Mouse (Mus musculus) left cerebral cortex, postnatal 10 days (tissue): ENCODE measurements around the gene Senp6. TPM values are rescaled to one million over a fixed set of nuclear protein-coding genes. Genes with fewer than 3 reads are reported as not detected.

Experiments
- DNase-seq, 2 experiments: peaks; one replicate each; pipeline ENCODE4 v3.0.0; 2021 to 2022; ENCODE audit warnings: low spot score in 2 of 2, mixed read lengths in 1 of 2; ENCODE audit errors: extremely low spot score in 1 of 2
- intact Hi-C: fragments of 180-260 bp; cut with DNase I; formaldehyde crosslinking; loops from one replicate; pipeline ENCODE4 v1.15.1; 2025
- total RNA-seq, 2 experiments: library from RNA; stranded (reverse); gene quantifications; 2 replicates each; pipeline ENCODE4 v1.2.3; 2021

Senp6 gene
- total RNA-seq, 2 experiments from 2014 or later: 93.0 to 100 TPM

DNA sequence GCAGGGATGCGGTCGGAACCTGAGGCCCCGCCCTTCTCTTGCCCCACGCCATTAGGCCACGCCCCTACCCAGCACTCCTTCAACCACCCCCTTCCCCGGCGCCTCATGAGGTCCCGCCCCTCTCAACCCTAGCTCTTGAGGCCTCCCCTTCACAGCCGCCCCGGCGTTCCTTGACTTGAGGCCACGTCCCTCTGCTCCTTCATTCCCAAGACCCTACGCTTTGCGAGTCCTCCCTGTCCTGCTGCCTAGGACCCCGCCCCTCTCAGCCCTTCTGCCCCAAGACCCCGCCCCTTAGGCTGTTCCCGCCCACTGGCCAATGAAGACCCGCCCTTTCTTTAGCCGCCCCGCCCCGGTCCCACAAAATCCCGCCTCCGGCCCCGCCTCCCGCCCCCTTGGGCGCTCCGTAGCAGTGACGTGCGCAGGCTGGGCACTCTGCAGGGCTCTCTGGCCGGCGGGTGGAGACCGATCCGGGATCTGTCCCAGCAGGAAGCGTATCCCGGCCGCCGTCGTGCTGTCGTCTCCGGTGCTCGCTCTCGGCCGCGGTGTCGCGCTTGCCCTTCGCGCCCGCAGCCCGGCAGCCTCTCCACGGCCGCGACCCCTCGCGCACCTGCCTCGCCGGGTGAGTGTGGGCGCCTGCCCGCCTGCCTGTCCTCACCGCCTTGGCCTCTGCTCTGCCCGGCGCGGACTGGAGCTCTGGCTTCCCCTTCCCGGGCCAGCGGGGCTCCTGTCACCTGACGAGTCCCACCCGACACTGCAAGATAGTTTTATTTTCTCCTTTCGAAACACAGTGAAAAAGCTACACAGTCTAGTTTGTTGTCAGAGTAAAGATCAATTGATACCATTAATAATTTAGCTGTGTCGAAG, 98.1 kb downstream of the Senp6 start, which contains the start of gene Myo6:
TSS of gene Myo6 (plus strand) at position 421 of the 864 bp plus-strand sequence.
- intact Hi-C loops: no loop called here
- DNase-seq: peak; percentile 91 to 94

DNA sequence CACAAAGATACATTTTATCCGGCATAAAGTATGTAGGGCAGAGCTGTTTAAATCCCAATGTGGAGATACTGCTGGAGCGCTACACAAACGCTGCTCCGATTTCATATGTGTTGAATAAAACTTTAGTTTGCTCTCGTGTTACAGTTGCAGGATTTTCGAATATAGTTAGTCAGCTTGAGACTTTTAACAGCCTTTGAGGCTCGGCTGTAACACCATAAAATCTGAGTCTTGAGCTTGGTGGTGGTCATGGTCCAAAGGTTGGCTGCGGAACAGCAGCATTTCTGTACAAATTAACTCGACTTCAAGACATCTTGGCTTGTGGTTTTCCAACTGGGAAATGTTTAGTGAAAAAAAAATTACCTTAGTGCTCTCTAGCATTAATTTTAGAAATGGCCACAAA, 99.0 kb downstream of the Senp6 start:
- no peak for DNase-seq

DNA sequence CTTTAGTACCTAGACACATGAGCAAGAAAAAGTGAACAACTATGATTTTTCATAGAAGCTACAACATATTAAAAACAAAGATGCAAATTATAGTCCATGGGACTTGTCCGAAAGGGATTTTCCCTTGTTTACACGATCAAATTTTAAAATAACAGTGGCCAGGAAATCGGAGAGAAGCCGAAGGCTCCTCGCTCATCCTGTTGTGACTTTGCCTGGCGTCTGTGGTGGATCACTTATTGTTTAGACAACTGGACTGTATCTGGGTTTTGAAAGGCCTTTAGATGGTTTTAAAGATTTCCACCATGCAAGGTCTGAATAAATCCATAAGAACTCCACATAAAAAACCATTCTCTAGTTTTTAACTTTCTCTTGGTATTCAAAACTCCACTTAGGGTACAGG, 99.7 kb downstream of the Senp6 start:
- DNase-seq: peak in 1 of 2 experiments; percentile 27

More for the DNA sequence above, 99.0 kb downstream of the Senp6 start:
- intact Hi-C loops: no loop called here

DNA sequence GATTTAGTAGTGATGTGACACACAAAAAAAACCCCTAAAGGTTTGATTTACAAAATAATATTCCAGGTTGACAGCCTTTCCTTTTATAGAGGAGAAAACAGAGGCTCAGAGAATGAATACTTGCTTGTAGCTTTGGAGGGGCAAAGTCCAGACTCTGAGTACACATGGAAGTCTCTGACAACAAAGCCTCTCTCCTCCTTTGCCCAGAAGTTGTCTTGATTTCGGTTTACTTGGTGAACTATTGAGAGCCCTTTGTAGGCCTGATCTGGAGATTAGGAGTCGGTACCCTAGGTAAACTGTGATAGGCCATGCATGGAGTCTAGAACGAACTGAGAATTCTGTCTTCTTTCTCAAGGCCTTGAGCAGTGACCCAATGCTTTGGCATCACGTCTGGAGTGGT, 100.4 kb downstream of the Senp6 start:
- intact Hi-C loops: no loop called here

More for the DNA sequence above, 99.7 kb downstream of the Senp6 start:
- intact Hi-C loops: no loop called here

DNA sequence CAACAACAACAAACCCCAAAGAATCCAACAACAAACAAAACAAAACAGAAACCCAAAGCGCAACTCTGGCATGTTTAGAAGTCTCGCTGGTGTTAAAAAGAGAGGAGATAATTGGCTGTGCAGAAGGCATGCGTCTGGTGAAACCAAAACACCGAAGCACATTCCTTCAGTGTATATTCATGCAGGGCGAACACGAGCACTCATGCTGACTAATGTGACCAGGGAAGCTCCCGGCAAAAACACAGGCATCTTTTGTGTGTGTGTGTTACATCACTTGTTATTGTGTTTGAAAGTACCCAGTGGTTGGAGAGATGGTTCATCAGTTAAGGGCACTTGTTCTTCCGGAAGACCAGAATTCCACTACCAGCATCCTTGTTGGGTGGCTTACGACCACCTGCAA, 102.8 kb downstream of the Senp6 start:
- intact Hi-C loops: no loop called here
- DNase-seq: no peak

More for the DNA sequence above, 100.4 kb downstream of the Senp6 start:
- DNase-seq: no peak

DNA sequence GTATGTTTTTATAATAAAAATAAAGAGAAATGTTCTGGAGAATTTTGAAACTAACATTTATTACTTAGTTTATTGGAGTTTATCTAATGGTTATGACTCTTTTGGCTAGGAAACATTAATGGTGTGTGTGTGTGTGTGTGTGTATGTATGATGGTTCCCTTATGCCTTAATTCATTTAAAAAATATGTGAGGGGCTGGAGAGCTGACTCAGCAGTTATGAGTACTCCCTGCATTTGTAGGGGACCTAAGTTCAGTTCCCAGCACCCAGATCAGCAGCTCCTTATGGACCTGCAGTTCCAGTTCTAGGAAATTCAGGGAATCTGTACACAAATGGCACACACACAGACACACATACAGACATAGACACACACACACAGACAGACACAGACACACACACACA, 104.5 kb downstream of the Senp6 start:
- no peak for DNase-seq
- intact Hi-C loops: no loop called here

DNA sequence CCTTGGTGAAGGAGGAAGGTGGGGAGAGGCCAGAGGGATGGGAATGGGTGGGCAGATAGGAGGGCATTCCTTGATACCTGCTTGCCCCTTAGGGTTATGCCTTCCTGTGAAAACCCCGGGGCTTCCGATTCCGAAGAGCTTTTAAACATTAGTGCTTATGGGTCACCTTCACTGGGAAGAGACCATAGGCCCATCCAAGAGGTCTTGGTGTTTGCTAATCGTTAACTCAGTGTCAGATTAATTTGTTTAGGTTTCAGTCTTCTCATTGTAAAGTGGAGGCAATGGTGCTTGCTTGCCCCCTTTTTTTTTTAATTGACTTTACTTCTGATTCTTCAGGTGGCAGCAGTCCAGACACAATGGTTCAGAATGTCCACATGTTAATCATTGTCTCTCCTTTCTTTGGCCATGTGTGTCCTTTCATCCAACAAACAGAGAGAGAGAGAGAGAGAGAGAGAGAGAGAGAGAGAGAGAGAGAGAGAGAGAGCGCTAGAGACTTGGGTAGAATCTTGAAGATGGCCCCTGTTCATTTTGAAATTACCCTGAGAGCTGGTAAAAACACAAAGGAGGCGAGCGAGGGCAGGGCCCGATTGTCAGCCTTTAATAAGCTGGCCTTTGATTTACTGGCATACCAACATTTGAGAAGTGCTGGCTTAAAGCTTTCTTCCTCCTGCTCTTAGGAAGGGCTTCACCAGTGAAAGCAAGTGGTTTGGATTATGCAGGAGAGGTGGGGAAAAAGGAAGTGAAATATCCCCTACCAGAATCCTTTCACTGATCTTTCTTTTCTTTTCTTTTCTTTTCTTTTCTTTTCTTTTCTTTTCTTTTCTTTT, 105.9 kb downstream of the Senp6 start:
- no peak for DNase-seq
- intact Hi-C loops: no loop called here

DNA sequence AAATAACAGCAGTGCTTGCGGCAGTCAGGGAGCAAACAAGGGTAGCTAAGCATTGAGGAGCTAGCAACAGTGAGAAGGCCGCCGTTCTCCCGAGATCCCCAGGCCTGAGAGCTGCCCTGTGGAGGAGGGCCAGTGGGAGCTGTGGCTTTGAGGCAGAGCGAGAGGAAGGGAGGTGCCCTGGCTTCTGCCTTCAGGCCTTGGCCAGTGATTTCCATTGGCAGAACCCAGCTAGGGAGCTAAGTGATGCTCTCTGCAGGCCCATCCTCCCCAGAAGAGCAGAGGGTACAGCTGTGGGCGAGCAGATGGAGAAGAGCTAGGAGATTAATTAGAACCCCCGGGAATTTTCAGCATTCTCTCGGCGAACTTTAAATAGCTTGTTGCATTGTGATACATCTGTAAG, 106.9 kb downstream of the Senp6 start:
- DNase-seq: peak; percentile 29 to 38
- intact Hi-C loops: no loop called here

DNA sequence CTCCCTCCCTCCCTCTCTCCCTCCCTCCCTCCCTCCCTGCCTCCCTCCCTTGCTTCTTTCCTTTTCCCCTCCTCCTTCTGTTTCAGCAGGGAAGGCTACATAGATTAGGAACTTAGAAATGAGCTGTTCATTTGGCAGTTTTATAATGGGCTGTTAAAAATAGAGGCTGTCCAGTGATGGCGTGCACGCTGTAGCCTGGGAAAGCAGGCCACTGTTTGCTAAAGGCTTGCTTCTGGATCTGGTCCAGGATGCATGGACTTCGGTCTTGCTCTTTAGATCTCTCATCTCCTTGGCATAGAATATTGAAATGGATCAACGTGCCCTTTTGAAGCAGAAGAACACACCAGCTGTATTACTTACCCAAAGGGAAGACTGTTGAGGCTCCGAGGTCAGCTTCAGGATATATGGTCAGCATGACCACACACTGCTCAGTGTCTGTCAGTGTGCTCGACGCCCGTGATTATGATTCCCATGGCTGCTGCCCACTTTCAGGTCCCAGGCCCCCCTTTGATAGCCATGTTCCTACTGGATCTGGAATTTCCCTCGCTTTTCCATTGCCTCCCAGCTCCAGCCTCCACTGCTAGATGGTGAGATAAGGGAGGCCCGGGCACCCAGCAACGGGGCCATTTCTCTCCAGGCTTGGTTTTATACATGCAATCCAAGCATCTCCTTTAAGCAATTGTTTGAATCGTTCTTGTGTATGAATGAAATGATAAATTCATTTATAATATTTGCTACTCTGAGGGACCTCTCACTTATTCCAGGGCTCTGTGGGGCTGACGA, 110.2 kb downstream of the Senp6 start:
- intact Hi-C loops: no loop called here
- DNase-seq: no peak

DNA sequence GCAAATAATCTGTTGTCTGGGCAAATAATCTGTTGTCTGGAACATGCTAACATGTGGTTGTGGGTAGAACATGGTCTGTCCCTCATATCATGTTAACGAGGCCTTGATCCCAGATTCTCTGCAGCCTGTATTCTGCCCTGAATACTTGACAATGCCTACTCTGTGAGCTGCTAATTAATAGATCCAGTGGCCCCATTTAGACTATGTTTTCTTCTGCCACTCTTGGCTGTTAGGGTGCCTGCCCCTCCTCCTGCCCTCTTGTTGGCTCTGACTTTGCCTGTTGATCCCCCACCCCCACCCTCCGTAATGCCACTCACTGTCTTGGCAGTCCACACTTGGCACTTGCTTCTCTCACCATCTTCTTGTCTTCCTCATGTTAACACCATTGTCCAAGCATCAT, 112.0 kb downstream of the Senp6 start:
- no peak for DNase-seq
- intact Hi-C loops: no loop called here

DNA sequence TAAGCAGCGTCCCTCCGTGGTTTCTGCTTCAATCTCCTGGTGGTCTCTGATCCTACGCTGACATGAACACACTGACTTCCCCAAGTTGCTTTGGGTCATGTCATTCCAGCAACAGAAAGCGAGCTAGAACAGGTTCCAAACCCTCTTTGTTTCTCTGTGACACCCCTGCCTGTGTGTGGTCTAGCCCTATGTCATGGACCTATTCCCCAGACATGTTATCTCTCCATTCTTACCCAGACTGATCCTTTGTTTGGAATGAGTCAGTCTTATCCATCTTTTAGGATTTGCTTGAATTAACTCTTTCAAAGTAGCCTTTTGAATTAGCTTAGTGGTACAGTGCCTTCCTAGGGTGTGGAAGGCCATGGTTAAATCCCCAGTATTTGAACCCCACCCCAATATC, 113.0 kb downstream of the Senp6 start:
- intact Hi-C loops: no loop called here

DNA sequence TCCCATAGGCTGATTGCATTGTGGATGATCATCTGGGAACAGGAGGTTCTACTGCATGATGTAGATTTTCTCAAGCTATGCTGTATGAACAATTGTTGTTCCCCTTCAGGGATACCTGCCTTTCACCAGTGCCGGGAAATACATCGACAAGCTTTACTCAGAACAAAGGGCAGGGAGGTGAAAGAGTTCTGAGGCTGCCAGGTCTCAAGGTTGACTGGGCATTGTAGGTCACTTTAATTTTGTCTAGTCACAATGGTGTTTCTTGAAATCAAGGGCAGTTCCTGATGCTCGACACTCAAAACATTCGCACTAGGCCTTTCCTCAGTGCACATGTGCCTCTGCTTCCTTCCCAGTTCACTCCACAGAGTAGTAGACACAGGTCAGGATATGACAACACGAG, 114.1 kb downstream of the Senp6 start:
- DNase-seq: no peak
- intact Hi-C loops: no loop called here

More for the DNA sequence above, 113.0 kb downstream of the Senp6 start:
- DNase-seq: no peak

DNA sequence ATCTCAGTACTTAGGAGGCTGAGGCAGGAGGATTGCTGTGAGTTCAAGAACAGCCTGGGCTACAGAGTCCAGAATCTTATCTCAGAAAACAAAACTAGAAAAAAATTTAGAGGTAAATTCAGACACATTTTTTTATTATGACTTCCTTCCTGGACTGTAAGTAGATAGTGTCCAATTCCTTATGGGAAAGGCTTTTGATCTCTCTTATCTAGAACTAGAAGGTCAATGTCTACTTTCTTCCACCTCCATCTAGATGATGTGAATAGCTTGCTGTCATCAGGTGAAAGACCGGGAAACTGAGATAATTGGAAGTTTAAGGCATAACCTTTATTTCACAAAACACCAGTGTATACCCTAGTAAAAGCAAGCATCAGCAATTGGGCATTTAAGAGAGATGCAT, 115.0 kb downstream of the Senp6 start:
- no peak for DNase-seq
- intact Hi-C loops: no loop called here

DNA sequence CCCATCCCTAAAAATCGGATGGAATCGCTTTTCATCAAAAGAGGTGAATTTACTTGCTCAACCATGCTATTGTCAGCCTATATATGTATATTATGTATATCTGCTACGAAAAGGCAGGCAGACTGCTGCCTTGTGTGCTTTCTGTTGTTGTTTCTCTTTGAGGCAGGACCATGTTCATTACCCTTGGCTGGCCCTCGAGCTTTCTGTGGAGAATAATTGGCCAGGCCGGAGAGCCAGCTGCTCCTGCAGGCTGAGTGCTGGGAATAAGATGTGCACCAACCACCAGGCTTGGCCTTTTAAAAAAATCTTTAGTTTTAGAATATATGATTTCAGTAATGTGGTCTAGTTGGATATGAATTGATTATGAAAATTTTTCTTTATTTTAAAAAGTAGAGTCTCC, 117.4 kb downstream of the Senp6 start:
- intact Hi-C loops: no loop called here
- no peak for DNase-seq

DNA sequence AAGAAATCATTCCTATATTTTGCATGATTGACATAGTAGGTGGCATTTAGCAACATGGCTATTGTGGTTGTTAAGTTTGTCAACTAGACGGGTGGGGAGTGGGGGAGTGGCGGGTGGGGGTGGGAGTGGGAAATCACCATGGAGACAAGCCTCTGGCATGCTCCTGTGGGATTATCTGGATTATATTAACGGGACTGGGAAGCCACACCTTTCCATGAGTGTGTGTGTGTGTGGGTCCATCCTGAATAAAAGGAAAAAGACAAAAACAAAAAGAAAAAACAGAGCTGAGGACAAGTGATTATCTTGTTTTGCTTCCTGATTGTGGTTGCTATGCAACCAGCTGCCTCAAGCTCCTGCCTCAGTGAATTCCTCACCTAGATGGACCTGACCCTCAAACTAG, 119.0 kb downstream of the Senp6 start:
- DNase-seq: no peak
- intact Hi-C loops: no loop called here

DNA sequence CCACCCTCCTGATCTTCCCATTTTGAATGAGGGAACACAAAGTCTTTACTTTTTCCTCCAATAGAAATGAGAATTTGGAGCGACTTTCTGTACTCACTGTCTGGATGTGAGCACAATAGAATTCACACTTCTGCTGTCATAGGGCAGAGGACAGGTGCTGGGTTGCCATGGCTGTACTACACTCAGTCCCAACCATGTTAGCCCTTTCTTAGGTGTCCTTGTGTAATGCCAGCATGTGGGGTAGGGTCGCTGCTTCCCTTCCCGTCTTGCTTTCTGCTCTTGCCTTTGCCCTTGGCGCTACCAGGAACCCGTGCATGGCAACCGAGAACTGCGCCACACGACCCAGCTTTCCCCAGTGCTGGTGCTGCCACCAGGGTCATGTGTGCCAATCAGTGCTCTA, 120.0 kb downstream of the Senp6 start:
- DNase-seq: no peak
- intact Hi-C loops: no loop called here

DNA sequence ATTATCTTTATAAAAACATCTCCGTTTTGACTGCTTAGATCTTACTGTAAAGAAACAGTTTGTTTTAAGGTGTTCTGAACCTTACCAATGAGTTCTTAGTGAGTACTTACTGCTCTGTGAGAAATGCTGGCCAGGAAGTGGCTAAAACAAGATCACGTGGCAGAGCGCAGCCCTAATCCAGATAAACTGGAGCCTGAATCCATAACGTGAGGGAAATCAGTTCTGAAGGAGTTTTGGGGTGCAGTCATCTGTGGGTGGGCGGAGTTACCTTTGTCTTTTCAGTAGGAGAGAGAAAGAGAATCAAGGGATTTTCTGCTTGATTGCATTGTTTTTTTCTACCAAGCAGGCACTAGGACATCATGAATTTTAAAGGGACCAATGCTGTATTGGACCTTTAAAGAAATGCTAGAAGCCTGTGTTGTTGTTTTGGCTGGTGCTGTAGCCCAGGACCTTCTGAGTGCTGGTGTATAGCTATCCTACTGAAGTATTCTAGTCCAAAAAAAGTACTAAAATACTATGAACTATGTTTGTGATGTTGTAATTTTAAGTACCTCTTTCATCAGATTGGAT, 121.7 kb downstream of the Senp6 start:
- DNase-seq: no peak
- intact Hi-C loops: no loop called here

DNA sequence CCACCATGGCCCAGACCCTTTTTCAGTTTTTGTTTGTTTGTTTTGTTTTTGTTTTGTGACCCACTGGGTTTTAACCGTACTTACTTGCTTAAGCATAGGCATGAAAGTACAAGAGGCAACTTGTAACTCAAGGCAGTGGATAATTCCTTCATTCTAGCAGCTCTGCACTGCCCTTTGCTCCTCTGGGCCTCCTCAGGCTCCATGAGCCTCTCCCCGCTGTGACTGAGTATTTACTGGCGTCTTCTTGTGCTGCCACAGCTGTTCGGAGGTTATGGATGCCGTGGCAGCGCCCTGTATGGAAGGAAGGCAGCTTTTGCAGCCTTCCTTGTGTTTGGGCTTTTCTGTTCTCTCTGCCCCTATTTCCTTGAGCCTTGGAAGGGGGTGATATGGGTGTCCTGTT, 124.5 kb downstream of the Senp6 start:
- no peak for DNase-seq

DNA sequence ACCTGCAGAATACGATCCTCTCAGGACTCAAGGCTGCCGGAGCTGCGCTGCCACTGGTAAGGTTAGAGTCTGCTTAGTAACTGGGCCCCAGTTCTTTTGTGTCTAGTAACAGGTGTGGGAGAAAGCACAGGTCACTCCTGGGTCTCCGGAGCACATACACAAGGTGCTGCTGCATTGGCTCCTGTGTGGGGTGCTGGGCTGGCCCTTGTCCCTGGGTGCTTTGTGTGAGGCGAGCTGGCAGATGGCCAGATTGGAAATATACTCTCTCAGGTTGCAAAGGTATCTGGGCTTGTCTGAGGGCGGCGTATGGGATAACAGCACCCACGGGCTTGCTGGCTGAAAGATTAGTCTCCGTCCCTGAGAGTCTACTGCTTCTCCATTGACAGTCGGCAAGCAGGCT, 125.6 kb downstream of the Senp6 start:
- DNase-seq: no peak
- intact Hi-C loops: no loop called here

More for the DNA sequence above, 124.5 kb downstream of the Senp6 start:
- intact Hi-C loops: no loop called here
